Mouse (Mus musculus): ENCODE data around the gene Agfg1.
A peak's percentile ranks its signal among the peaks of the same experiment; 100 is the strongest.

DNA sequence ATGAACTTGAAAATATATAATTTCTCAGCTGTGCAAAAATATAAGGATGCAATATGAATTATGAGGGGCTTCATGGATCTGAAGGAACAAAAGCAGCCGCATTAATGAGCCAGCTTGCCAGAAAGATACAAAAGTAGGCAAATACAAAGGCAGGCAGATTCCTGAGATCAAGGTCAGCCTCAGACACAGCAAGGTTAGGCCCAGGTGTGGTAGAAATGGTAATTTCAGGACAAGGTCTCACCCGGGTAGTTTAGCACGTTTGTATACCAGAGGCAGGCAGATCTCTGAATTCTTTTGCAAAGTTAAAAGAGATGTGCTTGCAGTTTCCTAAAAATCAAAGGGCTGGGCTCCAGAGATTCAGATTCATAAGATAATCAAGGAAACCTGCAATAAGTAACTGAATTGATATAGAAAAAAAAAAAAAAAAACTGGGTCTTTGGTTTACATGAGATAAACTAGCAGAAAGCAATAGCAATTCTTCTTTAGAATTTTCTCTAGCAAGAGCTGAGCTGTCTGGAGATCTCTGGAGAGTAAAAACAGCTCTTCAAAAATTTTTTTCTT lies 18.6 kb upstream of the Agfg1 start:
- TF ChIP-seq CTCF (IDR thresholded peaks at IDR 0.05; ENCODE audit: low read depth, low read length) (no peak), POLR2A (IDR thresholded peaks at IDR 0.05; ENCODE audit: insufficient read depth, low read length) (no peak), EP300 (IDR thresholded peaks at IDR 0.05; ENCODE audit: insufficient read depth, low read depth, low read length) (0 out of 2 replicates have a peak, but pooled peaks have one; percentile 38)

Measured in ES-Bruce4 (cell line).